Mouse (Mus musculus): ENCODE measurements at regions not wholly inside any gene's neighbourhood (a gene's known extent, or its start where the extent isn't known, plus 50 kb on each side); places are given as distances from the start of the nearest gene placed in this dataset.

DNA sequence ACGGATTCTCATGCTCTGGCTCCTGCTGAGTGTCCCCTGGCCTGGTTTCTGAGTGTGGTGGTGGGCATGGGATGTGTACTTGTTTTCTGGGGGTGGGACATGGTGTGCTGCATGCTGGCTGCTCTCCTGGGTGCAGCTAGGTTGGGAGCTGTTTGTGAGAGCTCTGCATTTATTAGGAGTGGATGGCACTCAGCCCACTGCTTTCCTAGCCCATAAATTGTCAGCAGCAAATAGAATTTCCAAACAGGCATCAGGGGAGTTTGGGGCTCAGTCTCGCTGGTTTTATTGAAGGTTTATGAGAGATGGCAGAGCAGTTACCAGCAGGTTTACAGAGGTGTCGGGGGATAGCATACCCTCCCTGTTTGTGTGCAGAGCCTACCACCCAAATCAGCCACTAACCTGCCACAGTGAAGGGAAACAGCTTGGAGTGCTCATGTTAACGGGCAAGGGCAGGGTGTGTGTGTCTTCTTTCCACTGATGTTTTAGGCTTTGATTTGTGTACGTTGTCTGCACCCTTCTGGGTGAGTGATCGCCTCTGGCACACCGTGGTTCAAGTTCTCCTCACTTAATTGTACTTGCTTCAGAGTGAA, 372.6 kb downstream of the Eipr1 start:
- no peak for DNase-seq

DNA sequence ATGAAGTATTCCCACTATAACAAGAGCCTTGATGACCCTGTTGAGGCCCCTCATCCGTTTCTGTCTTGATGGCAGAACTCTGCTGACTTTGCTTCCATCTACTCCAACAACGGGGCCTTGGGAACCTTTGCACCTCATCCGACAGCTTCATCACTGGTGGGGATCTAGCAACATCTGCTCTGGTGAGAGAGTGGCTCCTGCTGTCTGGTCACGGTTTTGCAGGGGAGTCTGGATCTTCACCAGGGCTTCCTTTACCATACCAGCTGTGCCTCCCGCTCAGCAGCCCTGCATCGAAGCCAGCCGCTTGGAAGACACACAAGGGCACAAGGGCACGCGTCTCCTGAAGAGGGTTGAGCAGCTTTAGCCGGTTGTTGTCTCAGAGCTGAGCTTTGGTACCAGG, 377.2 kb downstream of the Eipr1 start:
- peak; percentile 51 for DNase-seq

DNA sequence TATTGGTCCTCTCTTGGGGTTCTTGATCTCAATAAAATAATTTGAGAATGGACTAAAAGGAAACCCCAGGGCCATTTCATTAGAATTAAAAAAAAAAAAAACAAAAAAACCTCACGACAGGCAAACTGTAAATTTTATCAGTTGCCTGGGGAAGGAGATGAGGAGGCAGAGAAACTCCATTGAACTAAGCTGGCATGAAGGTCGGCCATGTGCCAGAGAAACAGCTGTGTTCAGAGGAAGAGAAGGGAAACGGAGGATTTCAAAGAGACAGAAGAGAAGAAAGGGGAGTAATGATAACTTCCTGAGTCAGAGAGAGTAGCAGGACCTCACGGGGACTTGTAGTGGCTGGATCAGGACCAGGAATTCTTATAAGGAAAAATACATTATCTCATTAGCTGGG, 377.7 kb downstream of the Eipr1 start:
- no peak for DNase-seq

GRCm38 (mm10) chr12:29134326-29134725, 382.7 kb downstream of the Eipr1 start:
- DNase-seq: no peak

DNA sequence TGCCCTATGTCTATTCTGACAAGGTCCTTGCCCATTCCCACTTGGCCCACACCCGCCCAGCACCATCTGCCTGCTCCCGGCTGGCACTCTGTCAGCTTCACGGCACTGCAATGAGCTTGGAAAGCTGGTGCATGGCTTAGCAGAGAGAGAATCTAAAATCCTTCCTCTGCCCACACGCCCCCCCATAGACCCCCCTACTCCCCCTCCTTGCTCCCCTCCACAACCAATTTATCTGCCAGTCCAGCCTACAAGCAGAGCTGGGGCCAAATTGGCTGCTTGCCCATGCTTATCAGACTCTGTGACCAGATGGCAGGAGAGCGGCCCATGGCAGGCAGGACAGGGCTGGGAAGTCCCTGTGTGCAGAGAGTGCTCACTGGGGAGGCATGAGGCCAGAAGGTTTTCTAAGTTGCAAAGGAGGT, 385.3 kb downstream of the Eipr1 start:
- DNase-seq: peak; percentile 87

GRCm38 (mm10) chr12:29137455-29137854, 385.9 kb downstream of the Eipr1 start:
- DNase-seq: no peak

- DNase-seq: no peak
These were observed 387.6 kb upstream of the Myt1l start for GRCm38 (mm10) chr12:29140576-29140975.

GRCm38 (mm10) chr12:29141132-29141531, 387.1 kb upstream of the Myt1l start:
- no peak for DNase-seq

DNA sequence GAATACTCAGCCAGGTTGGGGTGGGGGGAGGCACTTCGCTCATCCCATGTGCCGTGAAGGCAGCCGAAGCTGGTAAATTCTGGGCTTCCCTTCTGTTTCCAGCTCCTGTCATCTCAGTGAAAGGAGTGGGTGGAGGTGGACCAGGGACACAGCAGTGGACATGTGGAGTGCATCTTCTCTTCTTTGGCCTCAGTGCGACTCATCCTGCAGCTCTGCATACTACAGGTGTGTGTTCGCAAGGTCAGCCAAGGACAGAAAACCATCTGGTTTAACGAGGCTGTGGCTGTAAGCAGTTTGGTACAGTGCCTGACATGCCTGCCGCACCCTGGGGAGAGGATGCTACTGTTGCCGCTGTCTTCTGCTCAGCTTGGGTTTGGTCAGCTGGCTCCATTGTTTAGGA, 386.3 kb upstream of the Myt1l start:
- DNase-seq: no peak

- DNase-seq: no peak
These were observed 384.9 kb upstream of the Myt1l start for GRCm38 (mm10) chr12:29143297-29143696.

- DNase-seq: no peak
These were observed 367.3 kb upstream of the Myt1l start for GRCm38 (mm10) chr12:29160920-29161319.

DNA sequence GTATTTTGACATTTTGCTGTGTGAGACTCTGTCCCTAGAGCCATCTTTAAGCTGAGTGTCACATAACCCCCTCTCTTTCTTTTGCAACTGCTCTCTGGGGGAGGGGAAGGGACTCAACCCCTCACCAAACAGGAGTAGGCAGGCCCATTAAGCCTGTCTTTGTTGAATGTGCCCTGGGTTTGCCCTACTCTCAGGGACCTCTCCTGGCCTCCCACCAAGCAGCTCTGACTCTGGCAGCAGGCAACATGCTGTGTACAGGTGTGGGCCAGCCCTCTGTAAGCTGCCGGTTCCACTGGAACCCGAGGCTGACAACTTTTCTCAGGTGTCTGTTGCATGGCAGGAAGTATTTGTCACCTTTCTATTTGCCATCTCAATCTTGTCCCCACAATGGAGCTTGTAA, 366.6 kb upstream of the Myt1l start:
- DNase-seq: no peak

- no peak for DNase-seq
These were observed 363.5 kb upstream of the Myt1l start for GRCm38 (mm10) chr12:29164701-29165100.

DNA sequence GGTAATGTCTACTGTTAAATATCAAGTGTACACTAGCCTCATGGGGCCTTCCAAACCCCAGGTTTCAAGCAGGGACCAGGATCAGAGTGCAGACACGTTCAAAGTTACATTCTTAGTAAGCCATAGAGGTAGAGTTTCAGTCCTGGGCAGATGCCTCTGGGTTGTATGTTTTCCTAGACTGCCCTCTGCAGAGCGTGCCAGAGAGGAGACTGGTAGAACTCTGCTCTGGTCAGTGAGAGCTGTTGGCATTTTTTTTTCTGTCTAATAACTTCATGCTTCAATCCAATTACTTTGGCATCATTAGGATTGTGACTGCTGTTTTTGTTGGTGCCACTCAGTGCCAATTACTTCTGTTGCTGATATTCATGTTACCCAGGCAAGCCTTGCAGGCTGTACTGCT, 361.9 kb upstream of the Myt1l start:
- no peak for DNase-seq

GRCm38 (mm10) chr12:29167922-29168321, 360.3 kb upstream of the Myt1l start:
- DNase-seq: no peak

DNA sequence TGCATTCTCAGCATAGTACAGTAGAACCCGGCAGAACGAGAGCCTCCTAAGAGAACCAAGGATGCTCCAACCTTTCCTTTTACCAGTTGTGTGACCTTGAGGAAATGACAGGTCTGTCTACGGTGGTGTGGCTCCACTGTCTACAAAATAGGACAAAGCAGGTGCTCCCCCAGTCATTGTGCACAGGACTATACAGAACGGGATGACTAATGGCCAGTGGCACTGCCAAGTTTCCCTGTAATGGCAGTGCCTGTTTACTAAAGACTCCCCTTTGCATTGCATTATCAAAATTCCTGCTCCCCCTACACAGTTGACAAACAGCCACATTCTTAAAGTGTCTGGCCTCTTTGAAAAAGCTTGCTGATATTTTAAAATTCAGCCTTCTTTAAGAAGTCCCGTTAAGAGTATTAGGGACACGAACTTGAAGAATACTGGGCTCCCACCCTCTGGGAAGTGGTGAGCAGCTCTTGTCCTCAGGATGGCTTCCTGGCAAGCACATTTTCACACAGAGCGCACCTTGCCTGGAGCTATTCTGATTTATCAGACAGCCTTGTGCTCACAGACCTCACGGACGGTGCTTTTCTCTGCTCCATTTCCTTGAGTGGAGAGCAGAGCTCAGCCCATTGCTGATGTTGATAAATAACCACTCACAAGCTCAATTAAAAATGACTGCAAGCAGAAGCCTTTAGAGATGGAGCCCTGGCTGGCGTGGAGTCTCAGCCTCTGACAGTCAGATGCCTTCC, 352.3 kb upstream of the Myt1l start:
- DNase-seq: no peak

DNA sequence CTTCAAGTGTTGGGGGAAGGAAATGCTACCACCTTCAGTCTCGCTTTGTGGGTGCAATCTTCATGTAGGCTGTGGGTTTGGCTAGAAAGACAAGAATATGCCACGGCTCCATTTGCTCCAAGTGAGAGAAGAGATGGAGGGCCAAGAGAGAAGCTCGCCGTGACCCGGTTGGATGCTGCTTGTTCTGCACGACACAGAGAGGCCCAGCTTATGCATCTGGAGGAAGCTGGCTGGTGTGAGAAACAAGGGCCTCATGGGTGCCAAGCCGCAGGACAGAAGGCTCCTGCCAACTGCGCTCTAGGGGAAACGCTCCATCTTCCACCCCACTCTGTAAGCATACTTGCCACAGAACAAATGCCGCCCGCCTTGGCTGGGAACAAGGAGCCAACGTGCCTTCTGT, 351.0 kb upstream of the Myt1l start:
- no peak for DNase-seq

GRCm38 (mm10) chr12:29178168-29178895, 349.9 kb upstream of the Myt1l start:
- no peak for DNase-seq

- DNase-seq: no peak
These were observed 348.8 kb upstream of the Myt1l start for GRCm38 (mm10) chr12:29179405-29179804.

GRCm38 (mm10) chr12:29180576-29180975, 347.6 kb upstream of the Myt1l start:
- DNase-seq: no peak

GRCm38 (mm10) chr12:29187619-29188018, 340.6 kb upstream of the Myt1l start:
- no peak for DNase-seq

- DNase-seq: no peak
These were observed 335.8 kb upstream of the Myt1l start for GRCm38 (mm10) chr12:29192391-29192790.

GRCm38 (mm10) chr12:29211946-29212345, 316.2 kb upstream of the Myt1l start:
- DNase-seq: no peak

DNA sequence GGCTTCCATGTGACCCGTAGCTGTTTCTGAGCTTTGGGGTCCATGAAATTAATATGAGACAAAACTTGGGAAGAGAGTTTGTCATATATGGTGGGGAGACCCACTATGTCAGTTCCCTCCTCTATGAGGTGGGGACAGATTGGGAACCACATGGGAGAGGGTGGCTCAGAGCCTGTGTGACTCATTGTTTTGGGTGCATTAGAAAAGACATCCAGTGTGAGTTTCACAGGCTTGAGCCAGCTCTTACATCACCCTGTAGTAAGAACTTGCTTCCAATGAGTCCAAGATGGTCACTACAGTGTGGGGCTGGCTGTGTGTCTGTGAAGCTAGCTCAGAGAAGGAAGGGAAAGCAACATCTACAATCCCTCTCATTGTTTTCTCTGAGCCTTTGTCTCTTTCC, 314.6 kb upstream of the Myt1l start:
- DNase-seq: no peak

All from heart, postnatal 4 days (tissue).